Mouse (Mus musculus) hindbrain, embryonic 15.5 days (tissue): ENCODE results near the gene Tas2r140. TPM values are rescaled to one million over a fixed set of nuclear protein-coding genes. Genes with fewer than 3 reads are reported as not detected.

Experiments used
- ATAC-seq: fragments of 200-750 bp; cut with Nextera tagmentation; 2 replicates; pipeline ENCODE4 v1.8.0; 2017; ENCODE audit warnings: low read depth, moderate number of reproducible peaks, moderate TSS enrichment; ENCODE audit not compliant: low FRiP score
- H3K27ac ChIP-seq: fragments of 300-500 bp; sonication (generic); replicated peaks from 2 replicates; pipeline ENCODE4 v1.5.1; 2015; ENCODE audit warnings: mild to moderate bottlenecking, inconsistent platforms
- H3K27me3 ChIP-seq: fragments of 300-500 bp; sonication (generic); 2 replicates; pipeline ENCODE4 v1.6.1; 2015; ENCODE audit warnings: control low read depth, inconsistent platforms
- H3K36me3 ChIP-seq: fragments of 300-500 bp; sonication (generic); 2 replicates; pipeline ENCODE4 v1.6.1; 2015; ENCODE audit warnings: control low read depth, inconsistent platforms
- H3K4me1 ChIP-seq: fragments of 300-500 bp; sonication (generic); replicated peaks from 2 replicates; pipeline ENCODE4 v1.6.1; 2015; ENCODE audit warnings: control low read depth, inconsistent platforms
- H3K4me2 ChIP-seq: fragments of 300-500 bp; sonication (generic); 2 replicates; pipeline ENCODE4 v1.6.1; 2015; ENCODE audit warnings: moderate library complexity, mild to moderate bottlenecking, inconsistent platforms
- H3K4me3 ChIP-seq: fragments of 300-500 bp; sonication (generic); 2 replicates; pipeline ENCODE4 v1.5.1; 2015; ENCODE audit warnings: mild to moderate bottlenecking, inconsistent platforms
- H3K9ac ChIP-seq: fragments of 300-500 bp; sonication (generic); 2 replicates; pipeline ENCODE4 v1.6.1; 2015; ENCODE audit warnings: inconsistent platforms
- H3K9me3 ChIP-seq: fragments of 300-500 bp; sonication (generic); 2 replicates; pipeline ENCODE4 v1.6.1; 2016; ENCODE audit warnings: control low read depth, inconsistent platforms
- WGBS: fragments of 180-500 bp; shearing (Covaris S2); methylation state at CpG from one replicate; pipeline ENCODE4 v1.1.7; 2015; 5-methylcytosine and 5-hydroxymethylcytosine counted together
- polyA plus RNA-seq: library from polyadenylated mRNA; unstranded; fragments of >200 nt; fragmentation: Nextera tagmentation; extraction: Ambion mirVana; gene quantifications from 2 replicates; pipeline ENCODE4 v1.2.1, GENCODE M21; 2015

The Tas2r140 gene
- not detected in 2 replicates for polyA plus RNA-seq

DNA sequence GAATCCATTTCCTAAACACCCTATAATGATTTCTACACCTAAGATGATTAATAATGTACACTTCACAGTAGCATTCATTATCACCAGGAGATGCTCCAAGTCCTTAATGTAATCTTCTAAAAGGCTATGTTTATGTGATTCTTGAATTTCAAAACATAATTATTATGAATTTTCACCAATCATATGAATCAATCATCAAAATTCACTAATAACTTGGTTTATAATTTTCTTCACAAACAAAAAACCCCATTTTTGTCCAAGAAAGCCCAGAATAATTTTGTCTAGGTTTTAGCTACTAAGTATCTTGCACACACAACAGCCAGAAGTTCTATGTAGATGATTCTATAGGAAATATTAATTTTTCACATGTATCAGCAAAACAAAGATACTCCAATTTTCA, at the start of gene Tas2r140:
Gene Tas2r140 (minus strand): TSS at position 101 of the 400 bp plus-strand sequence.
- Histone ChIP-seq H3K27me3 (no peaks in the 10 kb centered on the region), H3K9me3 (no peaks in the 10 kb centered on the region), H3K36me3 (no peaks in the 10 kb centered on the region), H3K9ac (no peak within 1 kb of the TSS), H3K27ac (no peak within 1 kb of the TSS), H3K4me1 (no peaks in the 10 kb centered on the region), H3K4me2 (no peak within 1 kb of the TSS), H3K4me3 (no peak within 1 kb of the TSS)
- no peak for ATAC-seq

DNA sequence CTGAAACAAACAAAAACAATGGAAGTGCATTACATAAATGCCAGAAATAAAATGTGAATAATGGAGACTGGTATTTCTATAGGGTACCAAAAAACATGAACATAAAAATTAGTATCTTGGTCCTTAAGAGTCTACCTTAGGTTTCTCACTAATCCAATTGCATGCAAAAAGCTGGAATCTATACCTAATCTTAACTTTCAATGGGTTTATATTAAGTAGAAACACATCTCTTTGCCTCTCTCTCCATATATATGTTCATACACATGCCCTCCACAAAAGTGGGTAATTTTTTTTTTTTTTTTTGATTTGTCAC, 48.9 kb upstream of the Tas2r140 start, which contains the start of gene Smim10l1:
Gene Smim10l1 (plus strand): TSS at position 301 of the 313 bp plus-strand sequence.
- Histone ChIP-seq H3K4me2 (peak within 1 kb of the TSS; percentile 69), H3K9me3 (no peaks in the 10 kb centered on the region), H3K9ac (peak within 1 kb of the TSS; percentile 97), H3K27me3 (no peaks in the 10 kb centered on the region), H3K36me3 (0 out of 2 replicates have a peak, but pooled peaks cover under 1% of the 10 kb centered on the region), H3K27ac (peak within 1 kb of the TSS; percentile 100), H3K4me3 (peak within 1 kb of the TSS; percentile 93), H3K4me1 (peaks cover 12% of the 10 kb centered on the region)
- no peak for ATAC-seq

DNA sequence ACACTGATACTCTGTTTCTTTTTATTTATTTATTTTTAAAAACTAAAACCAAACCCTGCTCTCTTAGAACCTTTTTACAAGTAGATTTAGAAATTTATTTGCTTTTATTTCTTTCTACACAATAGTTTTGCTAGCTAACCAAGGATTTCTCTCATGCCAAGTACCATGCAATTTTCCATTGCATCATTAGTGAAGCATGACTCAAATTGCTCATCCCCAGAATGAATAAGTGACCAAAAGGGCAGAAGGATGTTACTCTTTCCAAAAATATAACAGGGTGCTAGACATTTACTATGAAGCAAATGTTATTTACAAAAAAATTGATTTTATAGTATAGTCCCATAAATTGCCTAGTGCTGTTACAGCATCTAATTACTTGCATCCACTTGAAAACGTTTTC, 46.8 kb upstream of the Tas2r140 start:
- ATAC-seq = no peak
- H3K27me3 ChIP-seq = no peaks in the 10 kb centered on the region
- H3K9me3 ChIP-seq = no peaks in the 10 kb centered on the region
- H3K27ac ChIP-seq = no peak overlapping the region
- 63% methylated on average over 1 of the region's 1 CpGs for WGBS
- H3K4me2 ChIP-seq = no peak overlapping the region
- H3K4me3 ChIP-seq = no peak overlapping the region
- no peaks in the 10 kb centered on the region for H3K36me3 ChIP-seq
- no peak overlapping the region for H3K9ac ChIP-seq
- H3K4me1 ChIP-seq = peaks cover 12% of the 10 kb centered on the region

DNA sequence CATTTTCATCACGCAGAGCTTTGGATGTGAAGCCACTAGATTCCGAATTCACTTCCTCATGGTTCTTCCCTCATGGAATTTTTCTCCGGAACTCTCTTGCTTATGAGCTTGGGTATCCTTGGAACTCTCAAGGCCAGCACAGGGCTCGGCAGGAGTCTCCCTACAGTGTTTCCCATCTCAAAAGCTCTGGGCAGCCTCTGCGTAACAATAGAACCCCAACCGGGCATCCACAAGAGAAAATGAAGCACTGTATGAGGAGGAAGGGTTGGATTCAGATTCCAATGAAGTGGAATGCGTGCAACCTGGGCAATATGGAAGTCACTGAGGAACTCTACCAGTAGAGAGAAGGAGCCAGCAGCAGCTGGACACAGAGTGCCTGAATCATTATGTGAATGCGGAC, 36.6 kb upstream of the Tas2r140 start:
- no peak overlapping the region for H3K4me2 ChIP-seq

DNA sequence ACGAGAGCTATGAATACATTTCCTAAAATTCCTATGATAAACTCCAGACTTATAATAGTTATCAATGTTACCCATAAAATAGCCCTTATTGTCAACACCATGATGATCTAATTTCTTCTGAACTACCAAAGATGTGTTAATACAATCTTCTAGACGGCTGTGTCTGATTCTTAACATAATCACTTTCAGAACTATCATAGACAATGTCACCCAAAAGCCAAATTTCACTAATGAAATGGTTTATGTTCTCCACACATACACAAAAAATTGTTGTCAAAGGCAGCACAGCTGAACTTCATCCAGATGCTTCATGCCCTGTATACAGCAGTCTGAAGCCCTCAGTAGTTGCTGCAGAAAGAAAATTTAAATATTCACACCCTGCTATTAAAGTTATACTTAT, 18.6 kb downstream of the Tas2r140 start, which contains the start of gene Tas2r103:
Gene Tas2r103 (minus strand): TSS at position 101 of the 400 bp plus-strand sequence.
- Histone ChIP-seq H3K4me2 (no peak within 1 kb of the TSS), H3K9me3 (no peaks in the 10 kb centered on the region), H3K27me3 (no peaks in the 10 kb centered on the region), H3K9ac (no peak within 1 kb of the TSS), H3K27ac (no peak within 1 kb of the TSS), H3K4me1 (no peaks in the 10 kb centered on the region), H3K36me3 (no peaks in the 10 kb centered on the region), H3K4me3 (no peak within 1 kb of the TSS)
- ATAC-seq = no peak
- WGBS = 85% methylated on average over 2 of the region's 2 CpGs

More for the DNA sequence above, 36.6 kb upstream of the Tas2r140 start:
- H3K36me3 ChIP-seq = no peaks in the 10 kb centered on the region
- no peak for ATAC-seq
- no peak overlapping the region for H3K27ac ChIP-seq
- no peaks in the 10 kb centered on the region for H3K27me3 ChIP-seq
- WGBS = 68% methylated on average over 8 of the region's 8 CpGs
- H3K4me3 ChIP-seq = no peak overlapping the region
- no peaks in the 10 kb centered on the region for H3K4me1 ChIP-seq
- H3K9me3 ChIP-seq = no peaks in the 10 kb centered on the region
- H3K9ac ChIP-seq = no peak overlapping the region

Other genes starting within 250 kb of the Tas2r140 start
- not detected in 2 replicates for gene Tas2r123, start 208.7 kb downstream of the Tas2r140 start, polyA plus RNA-seq
- gene Tas2r116, start 200.4 kb downstream of the Tas2r140 start, polyA plus RNA-seq = not detected in 2 replicates
- gene Tas2r110, start 187.8 kb downstream of the Tas2r140 start, polyA plus RNA-seq = not detected in 2 replicates
- gene Tas2r113, start 162.8 kb downstream of the Tas2r140 start, polyA plus RNA-seq = not detected in 2 replicates
- not detected in 2 replicates for gene Tas2r125, start 146.2 kb downstream of the Tas2r140 start, polyA plus RNA-seq
- gene Tas2r129, start 104.7 kb downstream of the Tas2r140 start, polyA plus RNA-seq = not detected in 2 replicates
- gene Tas2r131, start 97.9 kb downstream of the Tas2r140 start, polyA plus RNA-seq = not detected in 2 replicates
- gene Tas2r109, start 74.9 kb downstream of the Tas2r140 start, polyA plus RNA-seq = not detected in 2 replicates
- gene Tas2r103, start 18.7 kb downstream of the Tas2r140 start, polyA plus RNA-seq = not detected in 2 replicates
- gene Smim10l1, start 49.1 kb upstream of the Tas2r140 start, polyA plus RNA-seq = 110 and 117 TPM in 2 replicates
- not detected in 2 replicates for gene 5530400C23Rik, start 236.4 kb upstream of the Tas2r140 start, polyA plus RNA-seq